Mouse (Mus musculus) ES-Bruce4 (cell line): Measurements from ENCODE around the gene Sugct. TPM values are rescaled to one million over a fixed set of nuclear protein-coding genes. Genes with fewer than 3 reads are reported as not detected.

Source experiments
- H3K27ac ChIP-seq: 2 replicates; pipeline ENCODE4 v1.5.1; 2012; ENCODE audit warnings: low read length, inconsistent platforms; ENCODE audit not compliant: insufficient read depth
- H3K27me3 ChIP-seq: 2 replicates; pipeline ENCODE4 v1.6.1; 2012; ENCODE audit warnings: mild to moderate bottlenecking, low read length, inconsistent platforms; ENCODE audit not compliant: control insufficient read depth, poor library complexity, insufficient read depth, severe bottlenecking
- H3K36me3 ChIP-seq: 2 replicates; pipeline ENCODE4 v1.6.1; 2012; ENCODE audit warnings: inconsistent platforms, mild to moderate bottlenecking, low read length, moderate library complexity; ENCODE audit not compliant: control insufficient read depth, poor library complexity, insufficient read depth, severe bottlenecking
- H3K4me1 ChIP-seq: one replicate; pipeline ENCODE4 v1.8.1; 2011; ENCODE audit warnings: low read length; ENCODE audit not compliant: control insufficient read depth, insufficient read depth
- H3K4me3 ChIP-seq: 2 replicates; pipeline ENCODE4 v1.5.1; 2011; ENCODE audit warnings: low read depth, mild to moderate bottlenecking, low read length
- H3K9ac ChIP-seq: 2 replicates; pipeline ENCODE4 v1.6.1; 2012; ENCODE audit warnings: low read depth, mild to moderate bottlenecking, inconsistent platforms; ENCODE audit not compliant: poor library complexity, severe bottlenecking
- H3K9me3 ChIP-seq: replicated peaks from 2 replicates; pipeline ENCODE4 v1.6.1; 2012; ENCODE audit warnings: mild to moderate bottlenecking, low read length, inconsistent platforms; ENCODE audit not compliant: control insufficient read depth, poor library complexity, insufficient read depth, severe bottlenecking
- CTCF ChIP-seq: IDR thresholded peaks from one replicate; pipeline ENCODE4 v1.8.1; 2011; ENCODE audit warnings: low read depth, low read length
- EP300 ChIP-seq: IDR thresholded peaks from 2 replicates; pipeline ENCODE4 v1.6.1; 2011; ENCODE audit warnings: low read depth, low read length; ENCODE audit not compliant: insufficient read depth
- POLR2A ChIP-seq: IDR thresholded peaks from one replicate; pipeline ENCODE4 v1.8.1; 2011; ENCODE audit warnings: low read length; ENCODE audit not compliant: insufficient read depth
- polyA plus RNA-seq: library from polyadenylated mRNA; stranded (reverse); fragments of >200 nt; gene quantifications from 2 replicates; pipeline ENCODE4 v1.2.4, GENCODE M21; 2011; ENCODE audit warnings: low read depth; ENCODE audit not compliant: missing spikeins, insufficient read depth, insufficient read length

Gene Sugct
- polyA plus RNA-seq, 1 experiment: 2.8 TPM

DNA sequence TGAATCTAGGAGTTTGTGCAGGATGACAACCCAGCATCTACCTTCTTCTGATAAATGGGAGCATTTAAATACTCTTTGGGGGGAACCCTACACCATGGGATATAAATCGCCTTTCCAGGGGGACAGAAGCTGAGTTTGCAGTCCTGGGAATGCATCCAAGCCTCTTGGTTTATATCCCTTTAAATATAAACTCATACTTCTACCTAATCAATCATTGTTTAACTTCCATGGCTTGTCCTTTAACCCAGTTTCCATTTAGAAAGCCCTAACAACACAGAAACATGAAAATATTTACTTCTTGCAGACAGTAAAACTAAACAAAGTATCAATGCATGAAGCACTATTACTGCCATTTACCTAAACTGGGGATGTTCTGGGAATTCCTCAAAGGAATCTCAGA is 3.9 kb downstream of the Sugct start:
- no peaks in the 10 kb centered on the region for H3K36me3 ChIP-seq
- TF ChIP-seq POLR2A (no peak), CTCF (no peak), EP300 (no peak)

DNA sequence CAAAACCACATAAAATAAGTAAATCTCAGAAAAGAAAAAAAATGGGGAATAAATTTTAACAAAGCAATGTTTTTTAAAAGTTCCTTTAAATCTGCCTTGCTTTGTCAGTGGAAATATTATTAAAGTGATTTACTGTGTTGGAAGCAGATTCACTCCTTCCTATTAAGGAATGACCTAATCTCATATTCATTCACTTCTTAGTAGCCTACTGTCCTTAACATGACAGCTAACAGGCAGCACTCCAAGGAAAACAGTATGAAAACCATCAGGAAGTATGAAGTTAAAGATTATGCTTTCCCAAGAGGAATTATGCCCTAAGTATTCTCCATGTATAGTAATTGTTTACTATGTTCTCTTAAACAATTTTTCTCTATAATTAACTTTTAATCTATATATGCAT is 4.7 kb downstream of the Sugct start:
- TF ChIP-seq POLR2A: no peak
- TF ChIP-seq EP300: no peak
- no peak for TF ChIP-seq CTCF
- Histone ChIP-seq H3K9me3 (no peaks in the 10 kb centered on the region), H3K4me3 (no peak overlapping the region), H3K9ac (no peak overlapping the region), H3K36me3 (no peaks in the 10 kb centered on the region), H3K27ac (no peak overlapping the region), H3K4me1 (peaks cover 3% of the 10 kb centered on the region), H3K27me3 (no peaks in the 10 kb centered on the region)

More for the DNA sequence above, 3.9 kb downstream of the Sugct start:
- Histone ChIP-seq H3K4me3 (no peak overlapping the region), H3K9ac (no peak overlapping the region), H3K9me3 (no peaks in the 10 kb centered on the region), H3K4me1 (peaks cover 3% of the 10 kb centered on the region), H3K27me3 (no peaks in the 10 kb centered on the region), H3K27ac (no peak overlapping the region)

DNA sequence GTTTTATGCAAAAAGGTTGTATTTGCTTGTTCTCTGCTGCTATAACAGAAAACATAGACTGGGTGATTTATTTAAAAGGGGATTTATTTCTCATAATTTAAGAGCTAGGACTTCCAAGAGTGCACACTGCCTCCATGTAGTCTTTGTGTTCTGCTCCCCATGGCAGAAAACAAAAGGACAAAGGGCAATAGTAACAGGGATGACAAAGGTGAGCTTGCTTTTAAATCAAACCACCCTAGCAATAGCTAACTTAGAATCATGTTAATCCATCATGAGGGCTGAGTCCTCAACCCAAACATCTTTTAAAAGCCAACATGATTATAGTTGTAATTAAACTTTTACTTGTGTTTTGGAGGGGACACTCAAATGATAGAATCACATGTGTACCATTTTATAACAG is 5.9 kb downstream of the Sugct start:
- Histone ChIP-seq H3K27me3 (no peaks in the 10 kb centered on the region), H3K4me3 (no peak overlapping the region), H3K9me3 (no peaks in the 10 kb centered on the region), H3K4me1 (peaks cover 3% of the 10 kb centered on the region), H3K36me3 (no peaks in the 10 kb centered on the region), H3K27ac (no peak overlapping the region), H3K9ac (no peak overlapping the region)
- TF ChIP-seq EP300 (no peak), POLR2A (no peak)

- H3K9ac ChIP-seq: no peak overlapping the region
- H3K4me3 ChIP-seq: no peak overlapping the region
- no peaks in the 10 kb centered on the region for H3K36me3 ChIP-seq
- TF ChIP-seq EP300 (no peak), CTCF (no peak), POLR2A (no peak)
- no peaks in the 10 kb centered on the region for H3K4me1 ChIP-seq
- H3K27ac ChIP-seq: no peak overlapping the region
- no peaks in the 10 kb centered on the region for H3K27me3 ChIP-seq
- H3K9me3 ChIP-seq: no peaks in the 10 kb centered on the region
These were observed 24.2 kb downstream of the Sugct start for GRCm38 (mm10) chr13:17671122-17671521.

GRCm38 (mm10) chr13:17667380-17667779 is 28.0 kb downstream of the Sugct start:
- Histone ChIP-seq H3K27me3 (no peaks in the 10 kb centered on the region), H3K4me1 (no peaks in the 10 kb centered on the region), H3K9me3 (no peaks in the 10 kb centered on the region), H3K36me3 (no peaks in the 10 kb centered on the region), H3K9ac (no peak overlapping the region), H3K27ac (no peak overlapping the region), H3K4me3 (no peak overlapping the region)
- TF ChIP-seq CTCF: no peak
- TF ChIP-seq POLR2A: no peak
- no peak for TF ChIP-seq EP300

DNA sequence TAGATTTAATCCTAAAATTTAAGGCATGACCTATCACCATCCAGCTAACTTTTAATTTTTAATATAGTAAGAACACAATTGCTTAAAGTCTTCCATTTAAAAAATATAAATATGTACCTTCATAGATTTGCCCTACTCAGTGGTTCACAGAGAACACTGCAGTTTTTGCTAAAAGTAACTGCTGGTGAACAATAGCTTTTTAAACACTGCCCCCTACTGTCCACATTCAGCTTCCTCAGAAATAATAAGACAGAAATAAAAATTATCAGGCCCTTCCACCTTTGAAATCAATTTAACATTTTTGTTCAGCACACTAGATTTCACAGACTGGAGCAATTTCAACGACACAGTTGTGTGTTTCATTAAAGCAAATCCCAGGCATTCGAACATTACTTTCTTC is 53.1 kb downstream of the Sugct start:
- TF ChIP-seq POLR2A (no peak), EP300 (no peak)
- Histone ChIP-seq H3K27ac (no peak overlapping the region), H3K36me3 (no peaks in the 10 kb centered on the region), H3K4me3 (no peak overlapping the region), H3K4me1 (no peaks in the 10 kb centered on the region), H3K9me3 (no peaks in the 10 kb centered on the region), H3K27me3 (no peaks in the 10 kb centered on the region), H3K9ac (no peak overlapping the region)
